Mouse (Mus musculus) CH12.LX (cell line): ENCODE data around the gene Tgfbr3. TPM values are rescaled to one million over a fixed set of nuclear protein-coding genes. Genes with fewer than 3 reads are reported as not detected.

Source experiments
- DNase-seq: peaks from one replicate; pipeline ENCODE4 v3.0.0-alpha.2; 2013; ENCODE audit errors: extremely low read depth
- H3K27ac ChIP-seq: 2 replicates; pipeline ENCODE4 v1.5.1; 2012; ENCODE audit warnings: low read depth, mild to moderate bottlenecking, control low read depth, moderate library complexity; ENCODE audit not compliant: insufficient read depth
- H3K27me3 ChIP-seq: replicated peaks from 2 replicates; pipeline ENCODE3; 2012; ENCODE audit warnings: inconsistent platforms
- H3K36me3 ChIP-seq, 2 experiments: replicated peaks in 1 of 2; 2 replicates each; pipeline versions ENCODE3 to v1.6.1; 2012; ENCODE audit warnings: inconsistent platforms in 1 of 2, low read length in 1 of 2, mild to moderate bottlenecking in 1 of 2, mixed read lengths in 1 of 2, moderate library complexity in 1 of 2; ENCODE audit not compliant: control insufficient read depth in 1 of 2, insufficient read depth in 1 of 2
- H3K4me1 ChIP-seq, 2 experiments: 2 replicates each; pipeline ENCODE4 v1.6.1; 2012; ENCODE audit warnings: inconsistent platforms in 1 of 2, moderate library complexity in 1 of 2; ENCODE audit not compliant: insufficient read depth in 2 of 2, control insufficient read depth in 1 of 2
- H3K4me2 ChIP-seq: 2 replicates; pipeline ENCODE4 v1.6.1; 2012; ENCODE audit warnings: low read depth, mild to moderate bottlenecking, control low read depth; ENCODE audit not compliant: poor library complexity, insufficient read depth, severe bottlenecking
- H3K4me3 ChIP-seq, 3 experiments: fragments of 150-350 bp in 1 of 3; sonication (generic) in 1 of 3; replicated peaks in 1 of 3; 2 replicates each; pipeline versions ENCODE3 to v1.5.1; 2011 to 2012; ENCODE audit warnings: low read depth in 2 of 3, low read length in 2 of 3, mild to moderate bottlenecking in 2 of 3, moderate library complexity in 2 of 3, control low read depth in 1 of 3, improper control_type of control experiment in 1 of 3, inconsistent platforms in 1 of 3, mixed read lengths in 1 of 3; ENCODE audit not compliant: poor library complexity in 1 of 3
- H3K79me2 ChIP-seq: replicated peaks from 2 replicates; pipeline ENCODE4 v1.6.1; 2012; ENCODE audit warnings: mild to moderate bottlenecking, moderate library complexity; ENCODE audit not compliant: control insufficient read depth, poor library complexity, insufficient read depth, severe bottlenecking; ENCODE audit errors: extremely low read depth
- H3K9ac ChIP-seq: 2 replicates; pipeline ENCODE4 v1.6.1; 2012; ENCODE audit warnings: low read depth, mild to moderate bottlenecking, control low read depth, moderate library complexity; ENCODE audit not compliant: insufficient read depth
- H3K9me3 ChIP-seq: replicated peaks from 2 replicates; pipeline ENCODE3; 2012; ENCODE audit warnings: low read length, inconsistent platforms, mixed read lengths
- GABPA ChIP-seq: IDR thresholded peaks from 2 replicates; pipeline ENCODE4 v1.6.1; 2012; ENCODE audit warnings: low read depth, low read length, improper control_type of control experiment, inconsistent platforms; ENCODE audit not compliant: insufficient replicate concordance
- IRF4 ChIP-seq: IDR thresholded peaks from 2 replicates; pipeline ENCODE4 v1.6.1; 2014; ENCODE audit warnings: low read depth, mild to moderate bottlenecking, inconsistent platforms, low read length, improper control_type of control experiment
- KAT2A ChIP-seq: IDR thresholded peaks from 2 replicates; pipeline ENCODE4 v1.6.1; 2012; ENCODE audit warnings: low read length, improper control_type of control experiment, inconsistent platforms; ENCODE audit not compliant: insufficient replicate concordance
- MAFK ChIP-seq: IDR thresholded peaks from 2 replicates; pipeline ENCODE4 v1.6.1; 2011; ENCODE audit warnings: low read length, improper control_type of control experiment; ENCODE audit not compliant: insufficient replicate concordance
- MXI1 ChIP-seq: IDR thresholded peaks from 2 replicates; pipeline ENCODE4 v1.6.1; 2011; ENCODE audit warnings: mild to moderate bottlenecking, low read depth, low read length, improper control_type of control experiment
- MYC ChIP-seq: IDR thresholded peaks from 2 replicates; pipeline ENCODE4 v1.6.1; 2011; ENCODE audit warnings: low read depth, mild to moderate bottlenecking, improper control_type of control experiment, low read length
- RCOR1 ChIP-seq: conservative IDR thresholded peaks from 2 replicates; pipeline ENCODE4 v1.6.1; 2012; ENCODE audit warnings: low read depth, mild to moderate bottlenecking, inconsistent platforms, low read length, improper control_type of control experiment
- TBP ChIP-seq: conservative IDR thresholded peaks from 2 replicates; pipeline ENCODE4 v1.6.1; 2011; ENCODE audit warnings: low read depth, low read length, improper control_type of control experiment
- USF2 ChIP-seq: conservative IDR thresholded peaks from 2 replicates; pipeline ENCODE4 v1.6.1; 2011; ENCODE audit warnings: low read depth, low read length, improper control_type of control experiment
- ZMIZ1 ChIP-seq: IDR thresholded peaks from 2 replicates; pipeline ENCODE4 v1.6.1; 2012; ENCODE audit warnings: low read depth, mild to moderate bottlenecking, inconsistent platforms, low read length, improper control_type of control experiment
- dilution Hi-C: fragments of 300-500 bp; cut with MboI; formaldehyde crosslinking; loops from 2 replicates; pipeline ENCODE4 v1.14.3; 2020; ENCODE audit warnings: low sequenced_read_pairs; ENCODE audit not compliant: extremely low pct_unique_long_range_greater_than_20kb, extremely low pct_ligation_motif_present
- in situ Hi-C: fragments of 300-500 bp; cut with MboI; formaldehyde crosslinking; loops from 3 replicates; pipeline ENCODE4 v1.14.3; 2019; ENCODE audit warnings: low sequenced_read_pairs, low pct_ligation_motif_present, low pct_unique_long_range_greater_than_20kb, mixed read lengths
- polyA plus RNA-seq: library from polyadenylated mRNA; unstranded; fragments of >175 nt; gene quantifications from 2 replicates; pipeline ENCODE4 v1.2.1, GENCODE M21; 2012; ENCODE audit warnings: low read depth; ENCODE audit not compliant: insufficient read length
- total RNA-seq, 2 experiments: library from RNA; depleted of rRNA; stranded (reverse); fragments of 300-350 nt in 1 of 2; fragments of >200 nt in 1 of 2; gene quantifications; 2 replicates each; pipeline ENCODE4 v1.2.3; 2012 to 2014

The Tgfbr3 gene
- total and polyA plus RNA-seq, 3 experiments = 0.13 to 0.46 (median 0.30) TPM

DNA sequence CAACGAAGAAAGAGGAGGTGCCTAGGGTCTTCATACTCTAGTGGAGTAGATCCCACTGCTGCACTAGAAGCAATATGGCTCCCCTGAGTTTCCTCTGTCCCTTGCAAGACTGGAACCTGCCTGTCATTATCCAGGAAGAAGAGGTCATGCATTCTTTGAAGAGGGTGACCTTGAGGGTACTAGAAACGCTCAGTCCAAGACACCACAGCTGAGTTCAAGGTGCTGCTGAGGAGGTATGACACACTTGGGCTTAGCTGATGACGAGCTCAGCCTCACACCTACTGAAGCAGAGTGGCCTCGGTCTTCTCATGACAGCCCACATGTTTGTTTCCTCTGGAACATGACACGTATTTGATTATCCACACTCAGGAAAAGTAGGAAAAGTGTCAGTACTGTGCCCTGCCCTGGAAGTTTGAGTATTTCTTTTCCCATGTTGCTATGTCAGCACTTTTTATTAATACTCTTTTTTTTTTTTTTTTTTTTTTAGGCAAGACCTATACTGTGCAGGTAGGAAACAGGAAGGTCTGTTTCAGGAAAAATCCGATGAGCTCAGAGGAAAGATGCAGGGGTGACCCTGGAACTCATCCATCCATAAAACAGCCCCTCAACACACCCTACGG lies 176.7 kb downstream of the Tgfbr3 start:
- in situ Hi-C loops = no loop called here
- no peak for DNase-seq
- TF ChIP-seq IRF4 (no peak), MXI1 (no peak), MAFK (peak; percentile 70), GABPA (no peak), MYC (no peak)
- Histone ChIP-seq H3K4me2 (no peak overlapping the region), H3K27me3 (no peaks in the 10 kb centered on the region), H3K9ac (no peak overlapping the region), H3K4me1 (no peaks in the 10 kb centered on the region), H3K36me3 (no peaks in the 10 kb centered on the region), H3K27ac (no peak overlapping the region), H3K79me2 (no peaks in the 10 kb centered on the region), H3K9me3 (no peaks in the 10 kb centered on the region), H3K4me3 (no peak overlapping the region)
- dilution Hi-C loops = no loop called here

DNA sequence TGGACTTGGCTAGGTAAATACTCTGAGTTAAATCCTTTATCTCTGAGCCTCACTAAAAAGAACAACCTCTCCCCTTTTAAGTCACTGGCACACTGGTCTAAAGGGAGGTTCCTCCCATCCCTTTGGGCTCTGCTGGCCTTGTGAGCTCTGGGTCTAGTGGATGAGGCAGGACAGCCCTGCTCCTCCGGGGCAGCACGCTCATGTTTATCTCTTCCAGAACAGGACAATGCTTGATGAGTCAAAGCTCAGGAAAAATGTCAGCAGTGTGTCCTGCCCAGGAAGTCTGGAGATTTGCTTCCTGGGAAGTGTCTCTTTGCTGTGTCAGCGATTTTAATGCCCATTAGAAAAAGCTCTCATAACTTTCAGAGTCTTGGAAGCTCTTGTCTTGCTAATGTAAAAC lies 177.6 kb downstream of the Tgfbr3 start:
- Histone ChIP-seq H3K27ac (no peak overlapping the region), H3K4me3 (no peak overlapping the region), H3K9me3 (no peaks in the 10 kb centered on the region), H3K79me2 (no peaks in the 10 kb centered on the region), H3K9ac (no peak overlapping the region), H3K27me3 (no peaks in the 10 kb centered on the region), H3K36me3 (no peaks in the 10 kb centered on the region), H3K4me1 (no peaks in the 10 kb centered on the region), H3K4me2 (no peak overlapping the region)
- DNase-seq = no peak
- dilution Hi-C loops (no loop called here), in situ Hi-C loops (no loop called here)
- TF ChIP-seq GABPA (no peak), MAFK (peak; percentile 77), TBP (no peak), ZMIZ1 (no peak), KAT2A (no peak), RCOR1 (no peak)

DNA sequence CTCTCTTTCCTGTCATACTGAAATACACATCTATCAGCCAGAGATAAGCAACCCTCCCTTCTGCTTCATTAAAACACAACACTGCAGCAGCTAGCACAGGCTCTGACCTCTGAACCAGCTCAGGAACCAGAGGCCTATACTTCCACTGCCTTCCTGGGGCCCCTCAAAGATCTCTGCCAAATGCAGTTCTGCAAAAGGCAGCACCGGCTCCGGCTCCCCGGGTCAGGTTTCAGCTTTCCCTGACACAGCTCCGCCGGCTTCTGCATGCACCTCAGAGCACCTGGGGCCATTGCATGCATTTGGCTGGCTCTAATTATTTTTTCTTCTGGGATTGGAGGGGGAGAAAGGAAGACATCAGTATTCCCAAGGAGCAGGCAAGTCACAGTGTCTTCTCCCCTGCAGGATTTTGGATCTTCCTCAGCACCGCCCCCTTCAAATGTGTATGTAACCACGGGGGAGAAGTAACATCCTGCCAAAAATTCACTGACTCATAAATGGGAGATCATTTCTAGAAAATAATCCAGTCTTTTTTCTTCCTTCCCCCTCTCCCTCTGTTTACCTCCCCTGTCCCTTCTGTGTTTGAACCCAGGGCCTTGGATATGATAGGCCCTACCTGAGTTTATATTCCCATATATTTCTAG lies 178.4 kb downstream of the Tgfbr3 start:
- Histone ChIP-seq H3K9me3 (no peaks in the 10 kb centered on the region), H3K79me2 (no peaks in the 10 kb centered on the region), H3K4me1 (no peaks in the 10 kb centered on the region), H3K27ac (no peak overlapping the region), H3K36me3 (no peaks in the 10 kb centered on the region), H3K27me3 (no peaks in the 10 kb centered on the region), H3K4me3 (no peak overlapping the region), H3K4me2 (no peak overlapping the region), H3K9ac (no peak overlapping the region)
- no peak for TF ChIP-seq TBP
- no peak for TF ChIP-seq USF2
- TF ChIP-seq MAFK = no peak
- in situ Hi-C loops = no loop called here
- dilution Hi-C loops = no loop called here
- no peak for DNase-seq
